Mouse (Mus musculus) stomach, embryonic 15.5 days (tissue): ENCODE data around the gene Gm9821. TPM values are rescaled to one million over a fixed set of nuclear protein-coding genes. Genes with fewer than 3 reads are reported as not detected.

ENCODE experiments used
- ATAC-seq: fragments of 200-750 bp; cut with Nextera tagmentation; 2 replicates; pipeline ENCODE4 v1.8.0; 2017; ENCODE audit warnings: low read depth, moderate number of reproducible peaks, moderate TSS enrichment; ENCODE audit not compliant: insufficient read depth, low FRiP score
- H3K27ac ChIP-seq: fragments of 300-500 bp; sonication (generic); 2 replicates; pipeline ENCODE4 v1.5.1; 2015; ENCODE audit warnings: mild to moderate bottlenecking, inconsistent platforms
- H3K27me3 ChIP-seq: fragments of 300-500 bp; sonication (generic); replicated peaks from 2 replicates; pipeline ENCODE4 v1.6.1; 2015; ENCODE audit warnings: inconsistent platforms
- H3K36me3 ChIP-seq: fragments of 300-500 bp; sonication (generic); 2 replicates; pipeline ENCODE4 v1.6.1; 2015; ENCODE audit warnings: inconsistent platforms
- H3K4me1 ChIP-seq: fragments of 300-500 bp; sonication (generic); 2 replicates; pipeline ENCODE4 v1.6.1; 2015; ENCODE audit warnings: inconsistent platforms
- H3K4me2 ChIP-seq: fragments of 300-500 bp; sonication (generic); 2 replicates; pipeline ENCODE4 v1.6.1; 2015; ENCODE audit warnings: mild to moderate bottlenecking, inconsistent platforms
- H3K4me3 ChIP-seq: fragments of 300-500 bp; sonication (generic); replicated peaks from 2 replicates; pipeline ENCODE4 v1.5.1; 2015; ENCODE audit warnings: inconsistent platforms
- H3K9ac ChIP-seq: fragments of 300-500 bp; sonication (generic); 2 replicates; pipeline ENCODE4 v1.6.1; 2015; ENCODE audit warnings: inconsistent platforms
- H3K9me3 ChIP-seq: fragments of 300-500 bp; sonication (generic); 2 replicates; pipeline ENCODE4 v1.6.1; 2016; ENCODE audit warnings: inconsistent platforms
- WGBS: fragments of 180-500 bp; shearing (Covaris S2); methylation state at CpG from one replicate; pipeline ENCODE4 v1.1.7; 2015; 5-methylcytosine and 5-hydroxymethylcytosine counted together
- microRNA-seq: library from miRNA; unstranded; fragments of <30 nt; microRNA quantifications from one replicate; pipeline ENCODE4, GENCODE M21; 2016
- polyA plus RNA-seq: library from polyadenylated mRNA; unstranded; fragments of >200 nt; fragmentation: Nextera tagmentation; extraction: Ambion mirVana; gene quantifications from 2 replicates; pipeline ENCODE4 v1.2.1, GENCODE M21; 2015

Gm9821 gene
- polyA plus RNA-seq, 1 experiment from 2014 or later: 0.71 TPM

- WGBS: 16% methylated on average over 4 of the region's 4 CpGs
- no peak overlapping the region for H3K4me3 ChIP-seq
- no peaks in the 10 kb centered on the region for H3K9me3 ChIP-seq
- H3K4me1 ChIP-seq: peaks cover 29% of the 10 kb centered on the region
- H3K36me3 ChIP-seq: peaks cover 6% of the 10 kb centered on the region; the same call in 1 of the 2 replicates
- no peak overlapping the region for H3K4me2 ChIP-seq
- H3K27ac ChIP-seq: no peak overlapping the region
- peaks cover 20% of the 10 kb centered on the region for H3K27me3 ChIP-seq
- no peak for ATAC-seq
- H3K9ac ChIP-seq: no peak overlapping the region
Measured at GRCm38 (mm10) chr2:91980245-91980644, 34.7 kb downstream of the Gm9821 start.

GRCm38 (mm10) chr2:91980830-91981229, 35.3 kb downstream of the Gm9821 start:
- H3K36me3 ChIP-seq: peaks cover 6% of the 10 kb centered on the region; the same call in 1 of the 2 replicates
- H3K4me2 ChIP-seq: no peak overlapping the region
- no peak for ATAC-seq
- H3K9ac ChIP-seq: no peak overlapping the region
- H3K4me3 ChIP-seq: no peak overlapping the region
- H3K27ac ChIP-seq: no peak overlapping the region
- no peaks in the 10 kb centered on the region for H3K9me3 ChIP-seq
- WGBS: 55% methylated on average over 5 of the region's 5 CpGs
- peaks cover 14% of the 10 kb centered on the region for H3K27me3 ChIP-seq
- H3K4me1 ChIP-seq: peaks cover 24% of the 10 kb centered on the region

- Histone ChIP-seq H3K4me1 (peaks cover 14% of the 10 kb centered on the region), H3K4me3 (peak overlapping the region; percentile 11; the same call in 1 of the 2 replicates), H3K27ac (peak overlapping the region; percentile 86), H3K9me3 (no peaks in the 10 kb centered on the region), H3K9ac (no peak overlapping the region), H3K4me2 (peak overlapping the region; percentile 43), H3K27me3 (no peaks in the 10 kb centered on the region), H3K36me3 (peaks cover 8% of the 10 kb centered on the region)
- 8% methylated on average over 7 of the region's 13 CpGs for WGBS
- ATAC-seq: peak; percentile 90
Measured at GRCm38 (mm10) chr2:91984439-91984838, 38.9 kb downstream of the Gm9821 start.

GRCm38 (mm10) chr2:91984906-91985525, 39.5 kb downstream of the Gm9821 start:
- 40% methylated on average over 9 of the region's 9 CpGs for WGBS
- Histone ChIP-seq H3K4me2 (peak overlapping the region; percentile 43), H3K9me3 (no peaks in the 10 kb centered on the region), H3K36me3 (peaks cover 13% of the 10 kb centered on the region), H3K4me1 (peaks cover 14% of the 10 kb centered on the region), H3K27ac (peak overlapping the region; percentile 86), H3K4me3 (no peak overlapping the region), H3K27me3 (no peaks in the 10 kb centered on the region), H3K9ac (no peak overlapping the region)
- no peak for ATAC-seq

- Histone ChIP-seq H3K4me3 (no peak overlapping the region), H3K9me3 (no peaks in the 10 kb centered on the region), H3K4me1 (peaks cover 14% of the 10 kb centered on the region), H3K36me3 (peaks cover 23% of the 10 kb centered on the region), H3K4me2 (no peak overlapping the region), H3K27me3 (no peaks in the 10 kb centered on the region), H3K27ac (no peak overlapping the region), H3K9ac (no peak overlapping the region)
- ATAC-seq: no peak
- 21% methylated on average over 5 of the region's 5 CpGs for WGBS
Measured at GRCm38 (mm10) chr2:91986071-91986470, 40.6 kb downstream of the Gm9821 start.

GRCm38 (mm10) chr2:91987542-91987941, 42.0 kb downstream of the Gm9821 start:
- Histone ChIP-seq H3K36me3 (peaks cover 25% of the 10 kb centered on the region), H3K27ac (peak overlapping the region; percentile 33; the same call in 1 of the 2 replicates), H3K9me3 (no peaks in the 10 kb centered on the region), H3K27me3 (no peaks in the 10 kb centered on the region), H3K4me2 (no peak overlapping the region), H3K4me3 (no peak overlapping the region), H3K4me1 (peaks cover 14% of the 10 kb centered on the region), H3K9ac (no peak overlapping the region)
- 2% methylated on average over 3 of the region's 3 CpGs for WGBS
- ATAC-seq: no peak

GRCm38 (mm10) chr2:91989750-91990149, 44.2 kb downstream of the Gm9821 start:
- Histone ChIP-seq H3K9me3 (no peaks in the 10 kb centered on the region), H3K4me2 (no peak overlapping the region), H3K27me3 (no peaks in the 10 kb centered on the region), H3K36me3 (peaks cover 20% of the 10 kb centered on the region), H3K4me3 (no peak overlapping the region), H3K4me1 (0 out of 2 replicates have a peak, but pooled peaks cover 6% of the 10 kb centered on the region), H3K27ac (no peak overlapping the region), H3K9ac (no peak overlapping the region)
- no peak for ATAC-seq

GRCm38 (mm10) chr2:91993409-91993808, 47.9 kb downstream of the Gm9821 start:
- WGBS: 74% methylated on average over 3 of the region's 3 CpGs
- H3K36me3 ChIP-seq: peaks cover 20% of the 10 kb centered on the region

GRCm38 (mm10) chr2:91996006-91996405, 50.5 kb downstream of the Gm9821 start:
- Histone ChIP-seq H3K4me3 (no peak overlapping the region), H3K36me3 (peaks cover 4% of the 10 kb centered on the region; the same call in 1 of the 2 replicates), H3K4me2 (peak overlapping the region; percentile 13; the same call in 1 of the 2 replicates), H3K4me1 (0 out of 2 replicates have a peak, but pooled peaks cover 5% of the 10 kb centered on the region), H3K9me3 (no peaks in the 10 kb centered on the region), H3K9ac (no peak overlapping the region), H3K27me3 (no peaks in the 10 kb centered on the region), H3K27ac (peak overlapping the region; percentile 81)
- peak; percentile 82 for ATAC-seq
- 49% methylated on average over 5 of the region's 5 CpGs for WGBS

More at GRCm38 (mm10) chr2:91993409-91993808, 47.9 kb downstream of the Gm9821 start:
- Histone ChIP-seq H3K4me2 (no peak overlapping the region), H3K27me3 (no peaks in the 10 kb centered on the region), H3K27ac (no peak overlapping the region), H3K9me3 (no peaks in the 10 kb centered on the region), H3K4me1 (0 out of 2 replicates have a peak, but pooled peaks cover 5% of the 10 kb centered on the region), H3K4me3 (no peak overlapping the region), H3K9ac (no peak overlapping the region)
- ATAC-seq: no peak

Small RNAs within 50 kb of the gene (microRNA-seq; reads per million reads assigned to microRNA genes)
- not detected for gene Mir6999

Other genes starting within 250 kb of the Gm9821 start
- 21.0 and 24.0 TPM in 2 replicates for gene Atg13, start 235.1 kb upstream of the Gm9821 start, polyA plus RNA-seq
- gene Harbi1, start 234.9 kb upstream of the Gm9821 start, polyA plus RNA-seq: 21.3 and 21.8 TPM in 2 replicates
- gene Ambra1, start 215.6 kb upstream of the Gm9821 start, polyA plus RNA-seq: 12.3 and 14.8 TPM in 2 replicates
- gene Chrm4, start 18.5 kb upstream of the Gm9821 start, polyA plus RNA-seq: 0.21 and 0.27 TPM in 2 replicates
- 587 and 735 TPM in 2 replicates for gene Mdk, start 13.4 kb upstream of the Gm9821 start, polyA plus RNA-seq
- gene Dgkz, start 30.2 kb downstream of the Gm9821 start, polyA plus RNA-seq: 50.9 and 51.1 TPM in 2 replicates
- gene Creb3l1, start 78.8 kb downstream of the Gm9821 start, polyA plus RNA-seq: 20.4 and 20.6 TPM in 2 replicates
- gene Phf21a, start 147.4 kb downstream of the Gm9821 start, polyA plus RNA-seq: 18.8 and 28.2 TPM in 2 replicates